Mouse (Mus musculus) liver, postnatal 0 days (tissue): ENCODE data around the gene Rsc1a1.

Experiments used
- CTCF ChIP-seq: sonication (generic); IDR thresholded peaks from 2 replicates; pipeline ENCODE4 v1.5.1; 2016; ENCODE audit warnings: antibody characterized with exemption, low read depth
- EP300 ChIP-seq: IDR thresholded peaks from 2 replicates; pipeline ENCODE4 v1.6.1; 2016; ENCODE audit warnings: antibody characterized with exemption, low read depth, mild to moderate bottlenecking

DNA sequence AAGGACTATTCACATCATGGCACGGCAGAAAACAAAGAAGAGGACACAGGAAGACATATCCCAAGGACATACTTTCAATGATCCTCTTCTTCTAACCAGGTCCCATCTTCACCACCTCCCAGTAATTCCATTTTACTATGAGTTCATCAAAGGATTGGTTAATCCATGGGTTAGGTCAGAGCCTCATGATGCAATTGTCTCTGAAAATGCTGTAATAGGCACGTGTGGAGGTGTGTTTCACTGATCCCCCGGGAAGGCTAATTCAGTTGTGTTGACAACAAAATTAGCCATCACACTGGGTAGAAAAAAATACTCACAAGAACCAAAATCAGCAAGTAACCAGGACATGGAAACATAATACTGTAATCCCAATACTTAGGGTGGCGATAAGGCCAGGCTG is 32.2 kb upstream of the Rsc1a1 start:
- no peak for TF ChIP-seq EP300
- TF ChIP-seq CTCF: no peak
